Mouse (Mus musculus) MEL (cell line): ENCODE measurements around the gene Tead2. TPM values are rescaled to one million over a fixed set of nuclear protein-coding genes. Genes with fewer than 3 reads are reported as not detected.

Experiments
- DNase-seq: peaks from one replicate; pipeline ENCODE4 v3.0.0; 2011; ENCODE audit warnings: low read depth, low spot score
- H3K27ac ChIP-seq: 2 replicates; pipeline ENCODE4 v1.5.1; 2012; ENCODE audit warnings: low read depth, mild to moderate bottlenecking, control low read depth, low read length, moderate library complexity; ENCODE audit not compliant: control insufficient read depth
- H3K27me3 ChIP-seq, 2 experiments: fragments of 150-350 bp in 1 of 2; sonication (generic) in 1 of 2; 2 replicates each; pipeline ENCODE4 v1.6.1; 2012; ENCODE audit warnings: low read length in 2 of 2, mild to moderate bottlenecking in 2 of 2, improper control_type of control experiment in 1 of 2, moderate library complexity in 1 of 2; ENCODE audit not compliant: insufficient read depth in 2 of 2, control insufficient read depth in 1 of 2
- H3K36me3 ChIP-seq, 2 experiments: 2 replicates each; pipeline ENCODE4 v1.6.1; 2012 to 2014; ENCODE audit warnings: low read length in 2 of 2, improper control_type of control experiment in 1 of 2, inconsistent platforms in 1 of 2, mild to moderate bottlenecking in 1 of 2; ENCODE audit not compliant: insufficient read depth in 2 of 2, control insufficient read depth in 1 of 2
- H3K4me1 ChIP-seq, 2 experiments: fragments of 150-350 bp in 1 of 2; sonication (generic) in 1 of 2; 2 replicates each; pipeline ENCODE4 v1.6.1; 2012; ENCODE audit warnings: low read length in 2 of 2, improper control_type of control experiment in 1 of 2, mild to moderate bottlenecking in 1 of 2; ENCODE audit not compliant: insufficient read depth in 2 of 2, control insufficient read depth in 1 of 2
- H3K4me3 ChIP-seq, 2 experiments: fragments of 150-350 bp in 1 of 2; sonication (generic) in 1 of 2; 2 replicates each; pipeline ENCODE4 v1.5.1; 2012; ENCODE audit warnings: low read depth in 2 of 2, low read length in 2 of 2, mild to moderate bottlenecking in 2 of 2, moderate library complexity in 2 of 2, control low read depth in 1 of 2, improper control_type of control experiment in 1 of 2; ENCODE audit not compliant: control insufficient read depth in 1 of 2, insufficient read depth in 1 of 2
- H3K79me2 ChIP-seq: 2 replicates; pipeline ENCODE4 v1.6.1; 2012; ENCODE audit warnings: mild to moderate bottlenecking, low read length, moderate library complexity; ENCODE audit not compliant: control insufficient read depth, poor library complexity, insufficient read depth
- H3K9ac ChIP-seq: 2 replicates; pipeline ENCODE4 v1.6.1; 2012; ENCODE audit warnings: low read depth, mild to moderate bottlenecking, control low read depth, low read length, moderate library complexity; ENCODE audit not compliant: control insufficient read depth, poor library complexity, severe bottlenecking
- H3K9me3 ChIP-seq: fragments of 150-350 bp; sonication (generic); replicated peaks from 2 replicates; pipeline ENCODE4 v1.6.1; 2012; ENCODE audit warnings: mild to moderate bottlenecking, low read length, improper control_type of control experiment, moderate library complexity; ENCODE audit not compliant: insufficient read depth
- BHLHE40 ChIP-seq: IDR thresholded peaks from 2 replicates; pipeline ENCODE4 v1.6.1; 2012; ENCODE audit warnings: low read depth, mild to moderate bottlenecking, inconsistent platforms, low read length, improper control_type of control experiment, borderline replicate concordance
- EP300 ChIP-seq, 2 experiments: IDR thresholded peaks; 2 replicates each; pipeline ENCODE4 v1.6.1; 2011; ENCODE audit warnings: improper control_type of control experiment in 2 of 2, low read length in 2 of 2, low read depth in 1 of 2, mild to moderate bottlenecking in 1 of 2
- GABPA ChIP-seq: IDR thresholded peaks from 2 replicates; pipeline ENCODE4 v1.6.1; 2012; ENCODE audit warnings: low read depth, mild to moderate bottlenecking, inconsistent platforms, low read length, improper control_type of control experiment, moderate library complexity
- HCFC1 ChIP-seq: IDR thresholded peaks from 2 replicates; pipeline ENCODE4 v1.6.1; 2012; ENCODE audit warnings: low read depth, mild to moderate bottlenecking, inconsistent platforms, low read length, improper control_type of control experiment, moderate library complexity
- JUND ChIP-seq: IDR thresholded peaks from 2 replicates; pipeline ENCODE4 v1.6.1; 2011; ENCODE audit warnings: low read depth, mild to moderate bottlenecking, improper control_type of control experiment, low read length
- MAX ChIP-seq: IDR thresholded peaks from 2 replicates; pipeline ENCODE4 v1.6.1; 2011; ENCODE audit warnings: low read length, improper control_type of control experiment
- MEF2A ChIP-seq: IDR thresholded peaks from 2 replicates; pipeline ENCODE4 v1.6.1; 2014; ENCODE audit warnings: low read depth, mild to moderate bottlenecking, inconsistent platforms, low read length, improper control_type of control experiment; ENCODE audit not compliant: poor library complexity, insufficient replicate concordance, severe bottlenecking; ENCODE audit errors: extremely low read depth
- MYC ChIP-seq: IDR thresholded peaks from 2 replicates; pipeline ENCODE4 v1.6.1; 2011; ENCODE audit warnings: low read depth, mild to moderate bottlenecking, low read length, improper control_type of control experiment, moderate library complexity
- NELFE ChIP-seq: IDR thresholded peaks from 2 replicates; pipeline ENCODE4 v1.6.1; 2011; ENCODE audit warnings: low read depth, low read length, improper control_type of control experiment
- NRF1 ChIP-seq: IDR thresholded peaks from 2 replicates; pipeline ENCODE4 v1.6.1; 2014; ENCODE audit warnings: low read depth, mild to moderate bottlenecking, inconsistent platforms, low read length, improper control_type of control experiment, moderate library complexity; ENCODE audit not compliant: poor library complexity, insufficient read depth, severe bottlenecking
- POLR2A ChIP-seq, 2 experiments: IDR thresholded peaks; 2 replicates each; pipeline ENCODE4 v1.6.1; 2011 to 2012; ENCODE audit warnings: low read length in 2 of 2, mild to moderate bottlenecking in 2 of 2, control low read depth in 1 of 2, improper control_type of control experiment in 1 of 2, low read depth in 1 of 2, moderate library complexity in 1 of 2; ENCODE audit not compliant: control insufficient read depth in 1 of 2, insufficient read depth in 1 of 2, poor library complexity in 1 of 2
- RCOR1 ChIP-seq: IDR thresholded peaks from 2 replicates; pipeline ENCODE4 v1.6.1; 2012; ENCODE audit warnings: low read depth, mild to moderate bottlenecking, inconsistent platforms, low read length, improper control_type of control experiment
- SMC3 ChIP-seq: IDR thresholded peaks from 2 replicates; pipeline ENCODE4 v1.6.1; 2011; ENCODE audit warnings: low read depth, low read length, improper control_type of control experiment
- TAL1 ChIP-seq: IDR thresholded peaks from 2 replicates; pipeline ENCODE4 v1.6.1; 2012; ENCODE audit warnings: mild to moderate bottlenecking, inconsistent platforms, low read length, moderate library complexity, mixed read lengths
- TCF12 ChIP-seq: IDR thresholded peaks from 2 replicates; pipeline ENCODE4 v1.6.1; 2014; ENCODE audit warnings: low read depth, mild to moderate bottlenecking, inconsistent platforms, low read length, improper control_type of control experiment, moderate library complexity
- USF1 ChIP-seq: IDR thresholded peaks from 2 replicates; pipeline ENCODE4 v1.6.1; 2014; ENCODE audit warnings: low read depth, mild to moderate bottlenecking, inconsistent platforms, low read length, improper control_type of control experiment, moderate library complexity
- USF2 ChIP-seq, 2 experiments: IDR thresholded peaks; 2 replicates each; pipeline ENCODE4 v1.6.1; 2011 to 2012; ENCODE audit warnings: improper control_type of control experiment in 2 of 2, low read length in 2 of 2, borderline replicate concordance in 1 of 2, inconsistent platforms in 1 of 2, low read depth in 1 of 2, mild to moderate bottlenecking in 1 of 2; ENCODE audit not compliant: insufficient read depth in 1 of 2
- ZC3H11A ChIP-seq: IDR thresholded peaks from 2 replicates; pipeline ENCODE4 v1.6.1; 2012; ENCODE audit warnings: low read depth, mild to moderate bottlenecking, inconsistent platforms, low read length, improper control_type of control experiment
- ZKSCAN1 ChIP-seq: IDR thresholded peaks from 2 replicates; pipeline ENCODE4 v1.6.1; 2012; ENCODE audit warnings: low read depth, mild to moderate bottlenecking, inconsistent platforms, low read length, improper control_type of control experiment, moderate library complexity
- ZMIZ1 ChIP-seq: IDR thresholded peaks from 2 replicates; pipeline ENCODE4 v1.6.1; 2012; ENCODE audit warnings: low read depth, mild to moderate bottlenecking, inconsistent platforms, low read length, improper control_type of control experiment, moderate library complexity
- ZNF384 ChIP-seq: IDR thresholded peaks from 2 replicates; pipeline ENCODE4 v1.6.1; 2012; ENCODE audit warnings: low read depth, mild to moderate bottlenecking, inconsistent platforms, low read length, improper control_type of control experiment
- polyA plus RNA-seq, 2 experiments: library from polyadenylated mRNA; stranded (reverse) in 1 of 2; unstranded in 1 of 2; fragments of >175 nt in 1 of 2; fragments of >200 nt in 1 of 2; gene quantifications; 2 replicates each; pipeline versions ENCODE4 v1.2.1 to v1.2.4; 2012; ENCODE audit warnings: low replicate concordance in 2 of 2, low read depth in 1 of 2; ENCODE audit not compliant: insufficient read length in 2 of 2, insufficient read depth in 1 of 2, missing spikeins in 1 of 2
- total RNA-seq: library from RNA; depleted of rRNA; stranded (reverse); fragments of 300-350 nt; gene quantifications from 2 replicates; pipeline ENCODE4 v1.2.3, GENCODE M21; 2012

Tead2 gene
- total and polyA plus RNA-seq, 3 experiments, result 0.19 to 0.38 TPM; not detected in 1

- Histone ChIP-seq H3K27ac (no peak overlapping the region), H3K27me3 (no peaks in the 10 kb centered on the region), H3K4me1 (peaks cover 10 to 31% of the 10 kb centered on the region in 2 experiments), H3K9ac (no peak overlapping the region), H3K9me3 (no peaks in the 10 kb centered on the region), H3K36me3 (peaks cover 0 to 14% of the 10 kb centered on the region in 2 experiments; a peak in 2 of 4 replicates), H3K4me3 (peak overlapping the region; percentile 69 to 92), H3K79me2 (no peaks in the 10 kb centered on the region)
- DNase-seq, result no peak
- TF ChIP-seq JUND (no peak), NELFE (no peak), USF2 (IDR thresholded peaks at IDR 0.05; ENCODE audit: borderline replicate concordance in 1 of 2, insufficient read depth in 1 of 2, low read depth in 1 of 2, low read length in 2 of 2) (no peak), ZKSCAN1 (no peak), USF1 (no peak), ZNF384 (peak; percentile 18; the same call in 1 of the 2 replicates), EP300 (IDR thresholded peaks at IDR 0.05; ENCODE audit: low read depth in 1 of 2, low read length in 2 of 2) (no peak), GABPA (no peak)
Observed at GRCm38 (mm10) chr7:45212356-45212755, 3.2 kb upstream of the Tead2 start.

- no peak for DNase-seq
- no peak overlapping the region for H3K4me3 ChIP-seq
- H3K9ac ChIP-seq, result no peak overlapping the region
- no peaks in the 10 kb centered on the region for H3K79me2 ChIP-seq
- no peak for TF ChIP-seq MYC
- peak; percentile 45 for TF ChIP-seq ZNF384
- no peaks in the 10 kb centered on the region for H3K27me3 ChIP-seq
- peaks cover 10 to 31% of the 10 kb centered on the region in 2 experiments for H3K4me1 ChIP-seq
- peaks cover 0 to 14% of the 10 kb centered on the region in 2 experiments; a peak in 2 of 4 replicates for H3K36me3 ChIP-seq
- no peaks in the 10 kb centered on the region for H3K9me3 ChIP-seq
- H3K27ac ChIP-seq, result no peak overlapping the region
Observed at GRCm38 (mm10) chr7:45213708-45214107, 1.8 kb upstream of the Tead2 start.

- no peaks in the 10 kb centered on the region for H3K9me3 ChIP-seq
- no peak for TF ChIP-seq MEF2A
- no peak for TF ChIP-seq TAL1
- TF ChIP-seq HCFC1, result no peak
- no peak for TF ChIP-seq USF1
- no peak for TF ChIP-seq ZMIZ1
- no peak for TF ChIP-seq POLR2A (IDR thresholded peaks at IDR 0.05; ENCODE audit: control insufficient read depth in 1 of 2, insufficient read depth in 1 of 2, low read depth in 1 of 2, low read length in 2 of 2, poor library complexity in 1 of 2)
- no peak for TF ChIP-seq TCF12
- TF ChIP-seq MYC, result no peak
- no peak for TF ChIP-seq JUND
- TF ChIP-seq RCOR1, result no peak
- TF ChIP-seq NRF1, result no peak
- TF ChIP-seq EP300 (IDR thresholded peaks at IDR 0.05; ENCODE audit: low read depth in 1 of 2, low read length in 2 of 2), result no peak
- TF ChIP-seq MAX, result no peak
- no peak for TF ChIP-seq BHLHE40
- no peak for TF ChIP-seq SMC3
- no peak for TF ChIP-seq ZC3H11A
- no peak overlapping the region for H3K27ac ChIP-seq
- H3K4me1 ChIP-seq, result peaks cover 7 to 19% of the 10 kb centered on the region in 2 experiments
- H3K36me3 ChIP-seq, result peaks cover 0 to 9% of the 10 kb centered on the region in 2 experiments; a peak in 2 of 4 replicates
- no peak overlapping the region for H3K9ac ChIP-seq
- no peak for DNase-seq
- H3K79me2 ChIP-seq, result no peaks in the 10 kb centered on the region
- H3K4me3 ChIP-seq, result no peak overlapping the region
- H3K27me3 ChIP-seq, result no peaks in the 10 kb centered on the region
Observed at GRCm38 (mm10) chr7:45216442-45217183, 1.1 kb downstream of the Tead2 start.
